Mouse (Mus musculus): ENCODE results near the gene Gm11096. TPM values are rescaled to one million over a fixed set of nuclear protein-coding genes. Genes with fewer than 3 reads are reported as not detected.

Gene Gm11096
- polyA plus RNA-seq, 1 experiment: not detected

DNA sequence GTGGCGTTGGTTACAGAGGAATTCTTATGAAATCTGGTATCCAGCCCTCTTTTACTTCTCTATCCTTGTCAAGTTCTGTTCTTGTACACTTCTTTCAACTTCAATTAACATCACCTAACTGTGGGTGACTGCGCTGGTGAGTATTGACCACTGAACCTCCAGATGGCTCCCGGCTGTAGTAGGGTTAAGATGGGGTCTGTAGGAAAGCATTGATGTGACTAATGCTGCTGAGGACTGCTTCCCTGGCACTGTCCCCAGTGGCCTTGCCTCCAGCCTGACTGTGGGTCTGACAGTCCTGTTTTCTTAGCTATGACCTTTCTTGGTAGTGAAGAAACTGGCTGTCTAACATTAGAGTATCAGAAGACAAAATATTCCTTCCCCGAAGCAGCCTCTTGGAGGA is 38.4 kb upstream of the Gm11096 start:
- no peak overlapping the region for H3ac ChIP-seq (ENCODE audit: control insufficient read depth, insufficient read length, low read depth)
- no peaks in the 10 kb centered on the region for H3K27me3 ChIP-seq (ENCODE audit: control insufficient read depth, insufficient read depth, insufficient read length)
- no peak overlapping the region for H3K4me3 ChIP-seq (ENCODE audit: insufficient read depth, poor library complexity, severe bottlenecking)
- H3K79me3 ChIP-seq (ENCODE audit: low read depth): no peaks in the 10 kb centered on the region
- H3K79me2 ChIP-seq (ENCODE audit: control insufficient read depth, insufficient read depth): no peaks in the 10 kb centered on the region
- TF ChIP-seq MYOD1 (IDR thresholded peaks at IDR 0.05; ENCODE audit: control insufficient read depth, insufficient read length, low read depth) (no peak), CEBPB (IDR thresholded peaks at IDR 0.05; ENCODE audit: low read depth) (no peak), CTCF (IDR thresholded peaks at IDR 0.05; ENCODE audit: control insufficient read depth, insufficient read depth, insufficient read length) (no peak), MYOG (IDR thresholded peaks at IDR 0.05; ENCODE audit: control insufficient read depth, extremely low read depth, insufficient read length) (no peak), USF1 (IDR thresholded peaks at IDR 0.05; ENCODE audit: low read depth) (no peak)
- H3K36me3 ChIP-seq (ENCODE audit: control insufficient read depth, insufficient read depth): no peaks in the 10 kb centered on the region

DNA sequence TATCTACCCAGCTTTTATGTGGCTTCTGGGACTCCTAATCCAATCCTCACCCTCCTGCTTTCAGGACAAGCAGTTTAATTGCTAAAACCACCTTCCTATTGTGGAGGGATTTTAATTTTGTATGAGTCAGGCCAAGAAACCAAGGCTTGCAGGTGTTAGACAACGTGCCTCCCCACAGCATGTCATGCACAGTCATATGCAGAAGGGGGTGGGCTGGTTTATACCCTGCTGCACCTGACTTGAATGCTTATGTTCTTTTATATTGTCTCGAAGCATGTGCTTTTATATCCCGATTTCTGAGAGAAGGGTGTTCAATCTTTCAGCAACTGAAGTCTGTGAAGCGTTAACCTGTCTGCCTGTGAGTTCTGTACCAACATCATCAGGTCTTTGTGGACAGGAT is 37.3 kb upstream of the Gm11096 start:
- H3K36me3 ChIP-seq (ENCODE audit: control insufficient read depth, insufficient read depth): no peaks in the 10 kb centered on the region
- no peak for TF ChIP-seq MYOG (IDR thresholded peaks at IDR 0.05; ENCODE audit: control insufficient read depth, extremely low read depth, insufficient read length)
- H3K27me3 ChIP-seq (ENCODE audit: control insufficient read depth, insufficient read depth, insufficient read length): no peaks in the 10 kb centered on the region
- no peaks in the 10 kb centered on the region for H3K79me2 ChIP-seq (ENCODE audit: control insufficient read depth, insufficient read depth)
- no peak overlapping the region for H3K4me3 ChIP-seq (ENCODE audit: insufficient read depth, poor library complexity, severe bottlenecking)
- no peak overlapping the region for H3ac ChIP-seq (ENCODE audit: control insufficient read depth, insufficient read length, low read depth)
- no peaks in the 10 kb centered on the region for H3K79me3 ChIP-seq (ENCODE audit: low read depth)

DNA sequence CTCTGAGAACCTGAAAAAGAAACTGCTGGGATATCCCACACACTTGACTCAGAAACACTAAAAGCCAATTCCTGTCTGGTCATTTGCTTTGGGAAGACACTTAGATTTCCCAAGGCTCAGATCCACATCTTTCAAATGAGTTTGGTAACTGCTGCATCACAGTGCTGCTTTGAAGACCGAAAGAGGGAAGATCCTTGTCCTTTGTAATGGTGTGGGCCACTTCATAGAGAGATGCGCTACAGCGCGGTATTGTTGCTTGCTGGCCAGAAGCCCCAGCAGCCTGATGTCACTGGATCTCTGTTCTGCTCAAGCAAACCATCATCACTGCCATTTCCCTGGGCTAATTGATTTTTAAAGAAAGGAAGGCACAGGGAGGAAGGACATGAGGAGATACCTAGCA is 28.8 kb upstream of the Gm11096 start:
- TF ChIP-seq MYOD1 (IDR thresholded peaks at IDR 0.05; ENCODE audit: control insufficient read depth, insufficient read length, low read depth): no peak
- no peak for TF ChIP-seq USF1 (IDR thresholded peaks at IDR 0.05; ENCODE audit: low read depth)
- H3K79me2 ChIP-seq (ENCODE audit: control insufficient read depth, insufficient read depth): no peaks in the 10 kb centered on the region
- no peaks in the 10 kb centered on the region for H3K79me3 ChIP-seq (ENCODE audit: low read depth)
- H3ac ChIP-seq (ENCODE audit: control insufficient read depth, insufficient read length, low read depth): no peak overlapping the region
- H3K4me3 ChIP-seq (ENCODE audit: insufficient read depth, poor library complexity, severe bottlenecking): no peak overlapping the region
- no peaks in the 10 kb centered on the region for H3K36me3 ChIP-seq (ENCODE audit: control insufficient read depth, insufficient read depth)
- no peaks in the 10 kb centered on the region for H3K27me3 ChIP-seq (ENCODE audit: control insufficient read depth, insufficient read depth, insufficient read length)

DNA sequence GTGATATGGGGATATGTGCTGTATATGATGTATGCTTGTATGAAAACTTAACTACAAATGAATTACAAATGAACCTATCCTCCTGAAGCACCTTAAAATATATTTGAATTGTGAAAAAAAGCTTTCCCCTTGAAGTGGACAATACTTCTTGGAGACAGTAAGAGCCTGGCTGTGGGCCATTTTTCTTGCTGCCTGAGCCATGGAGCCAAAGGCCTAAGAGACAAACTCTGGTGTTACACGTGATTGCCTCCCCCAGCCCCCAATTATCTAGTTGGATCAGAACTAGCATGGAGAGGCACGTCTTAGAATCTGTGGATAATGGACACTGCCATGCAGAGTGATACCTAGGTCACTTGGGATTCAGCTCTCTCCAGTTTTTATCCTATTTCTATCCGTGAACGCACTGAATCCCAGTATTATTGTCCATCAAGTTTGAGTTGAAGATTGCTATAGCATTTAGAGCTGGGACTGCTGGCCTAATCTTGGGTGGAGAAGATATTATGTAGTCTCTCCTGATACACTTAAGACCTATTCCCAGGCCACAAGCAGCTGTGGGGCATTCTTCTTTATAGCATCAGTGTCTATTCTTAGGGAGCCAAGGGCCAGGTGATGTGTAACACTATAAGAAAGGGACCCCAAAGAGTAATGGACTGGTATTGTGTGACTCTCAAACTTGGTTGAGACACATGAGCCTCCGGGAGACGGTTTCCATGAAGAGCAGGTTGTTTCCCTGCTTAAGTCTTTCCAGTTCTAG is 25.0 kb upstream of the Gm11096 start:
- Histone ChIP-seq H3K4me3 (ENCODE audit: insufficient read depth, poor library complexity, severe bottlenecking) (no peak overlapping the region), H3ac (ENCODE audit: control insufficient read depth, insufficient read length, low read depth) (no peak overlapping the region), H3K79me2 (ENCODE audit: control insufficient read depth, insufficient read depth) (no peaks in the 10 kb centered on the region), H3K27me3 (ENCODE audit: control insufficient read depth, insufficient read depth, insufficient read length) (no peaks in the 10 kb centered on the region), H3K79me3 (ENCODE audit: low read depth) (no peaks in the 10 kb centered on the region), H3K36me3 (ENCODE audit: control insufficient read depth, insufficient read depth) (no peaks in the 10 kb centered on the region)
- TF ChIP-seq USF1 (IDR thresholded peaks at IDR 0.05; ENCODE audit: low read depth) (no peak), MYOD1 (IDR thresholded peaks at IDR 0.05; ENCODE audit: control insufficient read depth, insufficient read length, low read depth) (no peak), CEBPB (IDR thresholded peaks at IDR 0.05; ENCODE audit: low read depth) (no peak), MAX (IDR thresholded peaks at IDR 0.05) (no peak), CTCF (IDR thresholded peaks at IDR 0.05; ENCODE audit: control insufficient read depth, insufficient read depth, insufficient read length) (no peak), MYOG (IDR thresholded peaks at IDR 0.05; ENCODE audit: control insufficient read depth, extremely low read depth, insufficient read length) (no peak), FOSL1 (IDR thresholded peaks at IDR 0.05; ENCODE audit: insufficient read depth, low read length, poor library complexity, severe bottlenecking) (no peak)

DNA sequence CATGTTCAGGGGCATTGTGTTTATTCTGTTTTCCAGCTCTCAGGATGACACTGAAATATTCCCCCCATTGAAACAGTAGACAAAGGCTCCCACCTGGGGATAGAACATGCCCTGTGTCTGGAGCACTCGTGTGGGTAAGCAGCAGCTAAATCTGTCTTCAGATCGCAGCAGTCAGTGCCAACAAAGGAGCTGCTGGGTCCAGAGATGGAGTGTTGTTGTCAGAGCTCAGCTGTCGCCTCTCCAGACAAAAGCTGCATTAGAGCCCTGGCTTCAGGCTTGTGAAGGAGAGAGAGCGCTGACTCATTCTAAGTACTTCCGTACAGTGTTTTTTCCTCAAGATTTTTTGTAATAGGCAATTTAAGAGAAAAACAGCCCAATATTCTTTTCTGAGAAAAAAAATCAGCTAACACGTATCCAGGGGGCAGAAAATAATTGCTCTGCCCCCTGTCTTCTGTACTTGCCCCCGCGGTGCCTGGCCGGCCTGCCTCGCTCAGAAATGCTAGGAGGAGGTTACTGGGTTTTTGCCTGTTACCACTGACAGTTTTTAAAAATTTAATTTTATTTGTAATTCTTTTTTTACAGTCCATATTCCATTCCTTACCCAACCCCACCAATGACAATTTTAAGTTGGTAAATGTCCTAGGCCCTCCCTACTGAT is 21.6 kb upstream of the Gm11096 start:
- H3K79me2 ChIP-seq (ENCODE audit: control insufficient read depth, insufficient read depth): no peaks in the 10 kb centered on the region
- H3K36me3 ChIP-seq (ENCODE audit: control insufficient read depth, insufficient read depth): no peaks in the 10 kb centered on the region
- TF ChIP-seq MAX (IDR thresholded peaks at IDR 0.05) (no peak), FOSL1 (IDR thresholded peaks at IDR 0.05; ENCODE audit: insufficient read depth, low read length, poor library complexity, severe bottlenecking) (no peak), MYOD1 (IDR thresholded peaks at IDR 0.05; ENCODE audit: control insufficient read depth, insufficient read length, low read depth) (no peak), CEBPB (IDR thresholded peaks at IDR 0.05; ENCODE audit: low read depth) (no peak), MYOG (IDR thresholded peaks at IDR 0.05; ENCODE audit: control insufficient read depth, extremely low read depth, insufficient read length) (no peak), CTCF (IDR thresholded peaks at IDR 0.05; ENCODE audit: control insufficient read depth, insufficient read depth, insufficient read length) (no peak), USF1 (IDR thresholded peaks at IDR 0.05; ENCODE audit: low read depth) (no peak)
- H3K79me3 ChIP-seq (ENCODE audit: low read depth): no peaks in the 10 kb centered on the region
- no peaks in the 10 kb centered on the region for H3K27me3 ChIP-seq (ENCODE audit: control insufficient read depth, insufficient read depth, insufficient read length)
- H3ac ChIP-seq (ENCODE audit: control insufficient read depth, insufficient read length, low read depth): no peak overlapping the region
- no peak overlapping the region for H3K4me3 ChIP-seq (ENCODE audit: insufficient read depth, poor library complexity, severe bottlenecking)

DNA sequence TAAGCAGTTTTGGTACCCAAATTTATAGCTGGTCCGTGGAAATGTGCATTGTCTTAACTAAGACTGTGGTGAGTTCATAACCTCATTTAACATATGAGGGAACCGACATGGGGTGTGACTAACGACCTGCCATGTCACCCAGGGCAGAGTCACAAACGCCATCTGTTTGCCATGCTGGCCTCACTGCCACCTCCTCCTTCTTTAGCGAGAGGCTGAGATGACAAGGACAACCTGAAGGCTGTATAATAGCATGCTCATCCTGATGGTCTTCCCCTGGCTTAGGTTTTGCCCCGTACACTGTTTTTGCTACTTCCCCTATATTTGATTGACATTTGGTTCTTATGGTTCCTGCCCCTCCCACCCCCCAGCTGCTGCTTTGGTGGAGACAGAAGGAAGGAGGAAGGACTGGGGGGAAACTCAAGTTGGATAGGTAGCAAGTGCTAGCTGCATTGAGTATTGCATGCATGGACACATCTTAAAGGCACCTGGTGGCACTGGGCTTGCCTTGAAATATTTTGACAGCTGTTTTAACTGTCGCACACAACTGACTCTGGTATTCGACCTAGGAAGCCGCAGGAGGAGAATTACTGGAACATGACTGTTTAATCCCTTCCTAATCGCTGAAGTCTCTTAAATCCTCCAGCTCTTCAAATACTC is 17.2 kb upstream of the Gm11096 start:
- Histone ChIP-seq H3ac (ENCODE audit: control insufficient read depth, insufficient read length, low read depth) (no peak overlapping the region), H3K36me3 (ENCODE audit: control insufficient read depth, insufficient read depth) (no peaks in the 10 kb centered on the region), H3K79me3 (ENCODE audit: low read depth) (no peaks in the 10 kb centered on the region), H3K4me3 (ENCODE audit: insufficient read depth, poor library complexity, severe bottlenecking) (no peak overlapping the region), H3K79me2 (ENCODE audit: control insufficient read depth, insufficient read depth) (no peaks in the 10 kb centered on the region), H3K27me3 (ENCODE audit: control insufficient read depth, insufficient read depth, insufficient read length) (no peaks in the 10 kb centered on the region)
- TF ChIP-seq MYOD1 (IDR thresholded peaks at IDR 0.05; ENCODE audit: control insufficient read depth, insufficient read length, low read depth): peak; percentile 34
- no peak for TF ChIP-seq MYOG (IDR thresholded peaks at IDR 0.05; ENCODE audit: control insufficient read depth, extremely low read depth, insufficient read length)
- no peak for TF ChIP-seq CEBPB (IDR thresholded peaks at IDR 0.05; ENCODE audit: low read depth)
